Mouse (Mus musculus): ENCODE results near the gene Ankzf1.

GRCm38 (mm10) chr1:75214886-75215285 lies 22.9 kb downstream of the Ankzf1 start:
- TF ChIP-seq CTCF (IDR thresholded peaks at IDR 0.05; ENCODE audit: low read depth) (no peak), EP300 (IDR thresholded peaks at IDR 0.05; ENCODE audit: low read depth) (no peak)
